Mouse (Mus musculus): ENCODE data around the gene Tmeff1. TPM values are rescaled to one million over a fixed set of nuclear protein-coding genes. Genes with fewer than 3 reads are reported as not detected.

The Tmeff1 gene
- total RNA-seq, 1 experiment = 257 TPM

DNA sequence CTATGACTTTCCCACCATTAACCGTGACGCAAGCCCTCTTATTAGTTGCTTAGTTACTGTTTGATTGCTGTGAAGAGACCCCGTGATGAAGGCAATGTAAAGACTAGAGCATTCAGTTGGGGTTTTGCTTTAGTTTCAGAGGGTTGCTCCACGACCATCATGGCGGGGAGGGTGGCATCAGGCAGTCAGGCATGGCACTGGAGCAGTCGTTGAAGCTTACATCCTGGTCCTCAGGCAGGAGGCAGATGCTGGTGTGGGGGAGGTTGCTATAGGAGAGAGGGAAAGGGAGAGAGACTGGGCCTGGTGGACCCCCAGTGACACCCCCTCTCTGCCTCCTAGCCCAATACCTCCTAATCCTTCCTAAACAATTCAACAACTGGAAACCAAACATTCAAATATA, 35.1 kb downstream of the Tmeff1 start:
- no peak for DNase-seq (ENCODE audit: low read depth, low spot score)
- H3K9me3 ChIP-seq (ENCODE audit: control insufficient read depth, insufficient read depth, low read depth, low read length) = no peaks in the 10 kb centered on the region
- peaks cover 21% of the 10 kb centered on the region for H3K36me3 ChIP-seq (ENCODE audit: control insufficient read depth, insufficient read depth, low read length, poor library complexity, severe bottlenecking)
- TF ChIP-seq ZC3H11A (IDR thresholded peaks at IDR 0.05; ENCODE audit: borderline replicate concordance, low read depth, low read length) (no peak), MAFK (IDR thresholded peaks at IDR 0.05; ENCODE audit: insufficient read depth, low read depth, low read length) (no peak), CHD2 (IDR thresholded peaks at IDR 0.05; ENCODE audit: low read depth, low read length) (no peak), ZNF384 (IDR thresholded peaks at IDR 0.05; ENCODE audit: low read depth, low read length) (no peak), HCFC1 (IDR thresholded peaks at IDR 0.05; ENCODE audit: borderline replicate concordance, insufficient read depth, low read length) (no peak)
- no peak overlapping the region for H3K9ac ChIP-seq (ENCODE audit: insufficient read depth, low read depth, low read length, poor library complexity, severe bottlenecking)
- H3K4me3 ChIP-seq (ENCODE audit: insufficient read depth in 1 of 2, low read depth in 1 of 2, low read length in 2 of 2, poor library complexity in 1 of 2, severe bottlenecking in 1 of 2) = no peak overlapping the region
- in situ Hi-C loops (cut with MboI; ENCODE audit: low sequenced_read_pairs in 2 of 2, unreplicated experiment in 2 of 2) = no loop called here
- H3K4me1 ChIP-seq (ENCODE audit: control insufficient read depth in 2 of 2, insufficient read depth in 2 of 2, low read length in 2 of 2, poor library complexity in 1 of 2) = peaks cover 0 to 15% of the 10 kb centered on the region in 2 experiments; a peak in 3 of 4 replicates
- no peak overlapping the region for H3K27ac ChIP-seq (ENCODE audit: insufficient read depth, low read depth, low read length, poor library complexity, severe bottlenecking)

DNA sequence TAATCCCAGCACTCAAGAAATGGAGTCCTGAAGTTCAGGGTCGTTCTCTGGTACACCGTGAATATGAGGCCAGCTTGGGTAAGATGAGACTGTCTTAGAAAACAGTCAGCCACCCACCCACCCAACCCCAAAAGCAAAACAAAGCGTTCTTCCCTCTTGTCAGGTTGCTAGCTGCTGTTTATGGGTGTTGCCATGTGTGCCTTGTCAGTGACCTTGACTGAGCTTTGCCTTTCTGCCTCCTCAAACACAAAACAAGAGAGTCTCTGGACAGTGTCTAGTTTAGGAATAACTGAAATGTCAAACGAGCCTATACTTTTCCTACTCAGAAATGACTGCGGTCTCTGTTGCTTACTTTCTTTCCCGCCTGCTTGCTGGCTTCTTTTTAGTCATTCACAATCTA, 37.3 kb downstream of the Tmeff1 start:
- TF ChIP-seq MAFK (IDR thresholded peaks at IDR 0.05; ENCODE audit: insufficient read depth, low read depth, low read length) (no peak), ZNF384 (IDR thresholded peaks at IDR 0.05; ENCODE audit: low read depth, low read length) (no peak), HCFC1 (IDR thresholded peaks at IDR 0.05; ENCODE audit: borderline replicate concordance, insufficient read depth, low read length) (no peak), ZC3H11A (IDR thresholded peaks at IDR 0.05; ENCODE audit: borderline replicate concordance, low read depth, low read length) (no peak), CHD2 (IDR thresholded peaks at IDR 0.05; ENCODE audit: low read depth, low read length) (no peak)
- peaks cover 15% of the 10 kb centered on the region for H3K36me3 ChIP-seq (ENCODE audit: control insufficient read depth, insufficient read depth, low read length, poor library complexity, severe bottlenecking)
- H3K9me3 ChIP-seq (ENCODE audit: control insufficient read depth, insufficient read depth, low read depth, low read length) = no peaks in the 10 kb centered on the region
- no peak overlapping the region for H3K9ac ChIP-seq (ENCODE audit: insufficient read depth, low read depth, low read length, poor library complexity, severe bottlenecking)
- H3K4me3 ChIP-seq (ENCODE audit: insufficient read depth in 1 of 2, low read depth in 1 of 2, low read length in 2 of 2, poor library complexity in 1 of 2, severe bottlenecking in 1 of 2) = no peak overlapping the region
- no peak for DNase-seq (ENCODE audit: low read depth, low spot score)
- in situ Hi-C loops (cut with MboI; ENCODE audit: low sequenced_read_pairs in 2 of 2, unreplicated experiment in 2 of 2) = no loop called here
- no peak overlapping the region; the same call in 1 of the 2 replicates for H3K27ac ChIP-seq (ENCODE audit: insufficient read depth, low read depth, low read length, poor library complexity, severe bottlenecking)
- peaks cover 0 to 14% of the 10 kb centered on the region in 2 experiments; a peak in 3 of 4 replicates for H3K4me1 ChIP-seq (ENCODE audit: control insufficient read depth in 2 of 2, insufficient read depth in 2 of 2, low read length in 2 of 2, poor library complexity in 1 of 2)

DNA sequence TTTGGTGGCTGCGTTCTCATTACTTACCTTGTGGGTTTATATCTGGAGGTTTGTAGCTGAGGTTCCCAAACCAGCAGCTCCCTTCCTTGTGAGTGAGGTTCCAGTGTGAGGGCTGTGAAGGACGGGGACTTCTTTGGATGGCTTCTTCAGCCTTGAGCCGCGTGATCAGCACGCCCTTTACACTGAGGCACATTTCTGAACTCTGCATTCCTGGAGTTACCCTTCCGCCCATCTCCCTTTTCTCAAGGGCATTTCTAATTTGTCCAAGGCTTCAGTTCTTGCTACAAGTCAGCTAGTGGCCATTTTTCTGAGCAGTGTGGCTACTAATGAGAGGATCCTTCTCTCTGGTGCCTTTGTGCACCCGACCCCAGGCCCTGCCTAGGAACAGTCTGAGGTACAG, 38.0 kb downstream of the Tmeff1 start:
- no peak for DNase-seq (ENCODE audit: low read depth, low spot score)
- TF ChIP-seq MAFK (IDR thresholded peaks at IDR 0.05; ENCODE audit: insufficient read depth, low read depth, low read length) (no peak), CHD2 (IDR thresholded peaks at IDR 0.05; ENCODE audit: low read depth, low read length) (no peak), ZC3H11A (IDR thresholded peaks at IDR 0.05; ENCODE audit: borderline replicate concordance, low read depth, low read length) (no peak), ZNF384 (IDR thresholded peaks at IDR 0.05; ENCODE audit: low read depth, low read length) (no peak), HCFC1 (IDR thresholded peaks at IDR 0.05; ENCODE audit: borderline replicate concordance, insufficient read depth, low read length) (no peak)
- Histone ChIP-seq H3K36me3 (ENCODE audit: control insufficient read depth, insufficient read depth, low read length, poor library complexity, severe bottlenecking) (peaks cover 20% of the 10 kb centered on the region), H3K27ac (ENCODE audit: insufficient read depth, low read depth, low read length, poor library complexity, severe bottlenecking) (peak overlapping the region; percentile 36; the same call in 1 of the 2 replicates), H3K4me1 (ENCODE audit: control insufficient read depth in 2 of 2, insufficient read depth in 2 of 2, low read length in 2 of 2, poor library complexity in 1 of 2) (peaks cover 0 to 13% of the 10 kb centered on the region in 2 experiments; a peak in 3 of 4 replicates), H3K9ac (ENCODE audit: insufficient read depth, low read depth, low read length, poor library complexity, severe bottlenecking) (no peak overlapping the region), H3K4me3 (ENCODE audit: insufficient read depth in 1 of 2, low read depth in 1 of 2, low read length in 2 of 2, poor library complexity in 1 of 2, severe bottlenecking in 1 of 2) (no peak overlapping the region), H3K9me3 (ENCODE audit: control insufficient read depth, insufficient read depth, low read depth, low read length) (no peaks in the 10 kb centered on the region)
- in situ Hi-C loops (cut with MboI; ENCODE audit: low sequenced_read_pairs in 2 of 2, unreplicated experiment in 2 of 2) = no loop called here

DNA sequence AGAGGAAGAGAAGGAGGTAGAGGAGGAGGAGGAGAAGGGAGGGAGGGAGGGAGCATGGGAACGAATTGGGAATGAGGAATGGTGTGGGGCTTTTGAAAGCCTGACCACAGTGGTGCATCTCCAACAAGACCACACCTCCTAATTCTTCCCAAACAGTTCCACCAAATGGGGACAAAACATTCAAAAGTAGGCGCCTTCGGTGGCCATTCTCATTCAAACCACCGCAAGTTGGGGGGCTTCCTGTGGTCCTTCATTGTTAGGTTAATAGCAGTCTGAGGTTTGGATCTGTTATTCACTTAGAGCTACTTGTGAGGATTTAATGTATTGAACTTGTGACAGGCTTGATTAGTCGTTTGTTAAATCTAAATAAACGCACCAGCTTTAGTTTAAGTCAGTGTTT, 40.0 kb downstream of the Tmeff1 start:
- Histone ChIP-seq H3K36me3 (ENCODE audit: control insufficient read depth, insufficient read depth, low read length, poor library complexity, severe bottlenecking) (peaks cover 19% of the 10 kb centered on the region), H3K4me3 (ENCODE audit: insufficient read depth in 1 of 2, low read depth in 1 of 2, low read length in 2 of 2, poor library complexity in 1 of 2, severe bottlenecking in 1 of 2) (no peak overlapping the region), H3K9ac (ENCODE audit: insufficient read depth, low read depth, low read length, poor library complexity, severe bottlenecking) (no peak overlapping the region), H3K27ac (ENCODE audit: insufficient read depth, low read depth, low read length, poor library complexity, severe bottlenecking) (no peak overlapping the region; the same call in 1 of the 2 replicates), H3K4me1 (ENCODE audit: control insufficient read depth in 2 of 2, insufficient read depth in 2 of 2, low read length in 2 of 2, poor library complexity in 1 of 2) (peaks cover 0 to 13% of the 10 kb centered on the region in 2 experiments; a peak in 3 of 4 replicates), H3K9me3 (ENCODE audit: control insufficient read depth, insufficient read depth, low read depth, low read length) (no peaks in the 10 kb centered on the region)
- in situ Hi-C loops (cut with MboI; ENCODE audit: low sequenced_read_pairs in 2 of 2, unreplicated experiment in 2 of 2) = no loop called here
- no peak for DNase-seq (ENCODE audit: low read depth, low spot score)
- TF ChIP-seq MAFK (IDR thresholded peaks at IDR 0.05; ENCODE audit: insufficient read depth, low read depth, low read length) (no peak), ZNF384 (IDR thresholded peaks at IDR 0.05; ENCODE audit: low read depth, low read length) (no peak), HCFC1 (IDR thresholded peaks at IDR 0.05; ENCODE audit: borderline replicate concordance, insufficient read depth, low read length) (no peak), ZC3H11A (IDR thresholded peaks at IDR 0.05; ENCODE audit: borderline replicate concordance, low read depth, low read length) (no peak), CHD2 (IDR thresholded peaks at IDR 0.05; ENCODE audit: low read depth, low read length) (no peak)
